Mouse (Mus musculus): ENCODE measurements around the gene Lhx2. TPM values are rescaled to one million over a fixed set of nuclear protein-coding genes. Genes with fewer than 3 reads are reported as not detected.
A peak's percentile ranks its signal among the peaks of the same experiment; 100 is the strongest.

Gene Lhx2
- polyA plus RNA-seq, 1 experiment = 2.5 TPM

GRCm38 (mm10) chr2:38367852-38368251, 28.8 kb downstream of the Lhx2 start:
- Histone ChIP-seq H3K27me3 (ENCODE audit: control insufficient read depth, insufficient read depth, low read length) (peaks cover 6% of the 10 kb centered on the region; the same call in 1 of the 2 replicates), H3K4me1 (replicated peaks; ENCODE audit: control insufficient read depth, insufficient read depth, low read length) (no peaks in the 10 kb centered on the region), H3K4me3 (ENCODE audit: control insufficient read depth, insufficient read depth, low read length) (no peak overlapping the region), H3K36me3 (ENCODE audit: control insufficient read depth, insufficient read depth, low read length) (no peaks in the 10 kb centered on the region), H3K27ac (ENCODE audit: control insufficient read depth, insufficient read depth, low read length) (no peak overlapping the region)
- no peak for DNase-seq
- WGBS = 77% methylated on average over 5 of the region's 5 CpGs
- TF ChIP-seq CTCF (IDR thresholded peaks at IDR 0.05; ENCODE audit: borderline replicate concordance, control insufficient read depth, extremely low read depth, insufficient read depth, low read length, poor library complexity) = no peak
- TF ChIP-seq POLR2A (IDR thresholded peaks at IDR 0.05; ENCODE audit: control insufficient read depth, extremely low read depth, insufficient read depth, low read length, poor library complexity) = no peak

GRCm38 (mm10) chr2:38368746-38369330, 29.8 kb downstream of the Lhx2 start:
- H3K36me3 ChIP-seq (ENCODE audit: control insufficient read depth, insufficient read depth, low read length) = no peaks in the 10 kb centered on the region
- no peak overlapping the region for H3K27ac ChIP-seq (ENCODE audit: control insufficient read depth, insufficient read depth, low read length)
- TF ChIP-seq CTCF (IDR thresholded peaks at IDR 0.05; ENCODE audit: borderline replicate concordance, control insufficient read depth, extremely low read depth, insufficient read depth, low read length, poor library complexity) (no peak), POLR2A (IDR thresholded peaks at IDR 0.05; ENCODE audit: control insufficient read depth, extremely low read depth, insufficient read depth, low read length, poor library complexity) (no peak)
- no peaks in the 10 kb centered on the region for H3K4me1 ChIP-seq (replicated peaks; ENCODE audit: control insufficient read depth, insufficient read depth, low read length)
- WGBS = 9% methylated on average over 31 of the region's 31 CpGs
- peaks cover 6% of the 10 kb centered on the region; the same call in 1 of the 2 replicates for H3K27me3 ChIP-seq (ENCODE audit: control insufficient read depth, insufficient read depth, low read length)
- DNase-seq = peak; percentile 50
- H3K4me3 ChIP-seq (ENCODE audit: control insufficient read depth, insufficient read depth, low read length) = no peak overlapping the region

- 14% methylated on average over 20 of the region's 20 CpGs for WGBS
- H3K27ac ChIP-seq (ENCODE audit: control insufficient read depth, insufficient read depth, low read length) = no peak overlapping the region
- H3K4me1 ChIP-seq (replicated peaks; ENCODE audit: control insufficient read depth, insufficient read depth, low read length) = no peaks in the 10 kb centered on the region; the same call in 1 of the 2 replicates
- DNase-seq = peak; percentile 71
- H3K36me3 ChIP-seq (ENCODE audit: control insufficient read depth, insufficient read depth, low read length) = no peaks in the 10 kb centered on the region
- H3K27me3 ChIP-seq (ENCODE audit: control insufficient read depth, insufficient read depth, low read length) = peaks cover 10% of the 10 kb centered on the region; the same call in 1 of the 2 replicates
- no peak overlapping the region for H3K4me3 ChIP-seq (ENCODE audit: control insufficient read depth, insufficient read depth, low read length)
- TF ChIP-seq CTCF (IDR thresholded peaks at IDR 0.05; ENCODE audit: borderline replicate concordance, control insufficient read depth, extremely low read depth, insufficient read depth, low read length, poor library complexity) (peak; percentile 97), POLR2A (IDR thresholded peaks at IDR 0.05; ENCODE audit: control insufficient read depth, extremely low read depth, insufficient read depth, low read length, poor library complexity) (no peak)
Observed at GRCm38 (mm10) chr2:38375606-38376304, 36.7 kb downstream of the Lhx2 start.

GRCm38 (mm10) chr2:38377254-38377653, 38.2 kb downstream of the Lhx2 start:
- no peaks in the 10 kb centered on the region; the same call in 1 of the 2 replicates for H3K4me1 ChIP-seq (replicated peaks; ENCODE audit: control insufficient read depth, insufficient read depth, low read length)
- no peak overlapping the region for H3K4me3 ChIP-seq (ENCODE audit: control insufficient read depth, insufficient read depth, low read length)
- no peaks in the 10 kb centered on the region for H3K36me3 ChIP-seq (ENCODE audit: control insufficient read depth, insufficient read depth, low read length)
- DNase-seq = no peak
- 93% methylated on average over 7 of the region's 7 CpGs for WGBS
- no peak overlapping the region for H3K27ac ChIP-seq (ENCODE audit: control insufficient read depth, insufficient read depth, low read length)
- TF ChIP-seq CTCF (IDR thresholded peaks at IDR 0.05; ENCODE audit: borderline replicate concordance, control insufficient read depth, extremely low read depth, insufficient read depth, low read length, poor library complexity) (no peak), POLR2A (IDR thresholded peaks at IDR 0.05; ENCODE audit: control insufficient read depth, extremely low read depth, insufficient read depth, low read length, poor library complexity) (no peak)
- H3K27me3 ChIP-seq (ENCODE audit: control insufficient read depth, insufficient read depth, low read length) = peaks cover 10% of the 10 kb centered on the region; the same call in 1 of the 2 replicates

- 23% methylated on average over 5 of the region's 5 CpGs for WGBS
- H3K27ac ChIP-seq (ENCODE audit: control insufficient read depth, insufficient read depth, low read length) = no peak overlapping the region
- no peak for TF ChIP-seq POLR2A (IDR thresholded peaks at IDR 0.05; ENCODE audit: control insufficient read depth, extremely low read depth, insufficient read depth, low read length, poor library complexity)
- no peak for TF ChIP-seq CTCF (IDR thresholded peaks at IDR 0.05; ENCODE audit: borderline replicate concordance, control insufficient read depth, extremely low read depth, insufficient read depth, low read length, poor library complexity)
- peak; percentile 35 for DNase-seq
- no peaks in the 10 kb centered on the region; the same call in 1 of the 2 replicates for H3K4me1 ChIP-seq (replicated peaks; ENCODE audit: control insufficient read depth, insufficient read depth, low read length)
- peaks cover 10% of the 10 kb centered on the region; the same call in 1 of the 2 replicates for H3K27me3 ChIP-seq (ENCODE audit: control insufficient read depth, insufficient read depth, low read length)
- no peaks in the 10 kb centered on the region for H3K36me3 ChIP-seq (ENCODE audit: control insufficient read depth, insufficient read depth, low read length)
- no peak overlapping the region for H3K4me3 ChIP-seq (ENCODE audit: control insufficient read depth, insufficient read depth, low read length)
Observed at GRCm38 (mm10) chr2:38378346-38378745, 39.3 kb downstream of the Lhx2 start.

GRCm38 (mm10) chr2:38378849-38379545, 39.9 kb downstream of the Lhx2 start:
- Histone ChIP-seq H3K27ac (ENCODE audit: control insufficient read depth, insufficient read depth, low read length) (no peak overlapping the region), H3K36me3 (ENCODE audit: control insufficient read depth, insufficient read depth, low read length) (no peaks in the 10 kb centered on the region), H3K4me3 (ENCODE audit: control insufficient read depth, insufficient read depth, low read length) (no peak overlapping the region), H3K27me3 (ENCODE audit: control insufficient read depth, insufficient read depth, low read length) (peaks cover 10% of the 10 kb centered on the region; the same call in 1 of the 2 replicates), H3K4me1 (replicated peaks; ENCODE audit: control insufficient read depth, insufficient read depth, low read length) (no peaks in the 10 kb centered on the region; the same call in 1 of the 2 replicates)
- no peak for DNase-seq
- TF ChIP-seq POLR2A (IDR thresholded peaks at IDR 0.05; ENCODE audit: control insufficient read depth, extremely low read depth, insufficient read depth, low read length, poor library complexity) = no peak
- no peak for TF ChIP-seq CTCF (IDR thresholded peaks at IDR 0.05; ENCODE audit: borderline replicate concordance, control insufficient read depth, extremely low read depth, insufficient read depth, low read length, poor library complexity)
- WGBS = 15% methylated on average over 29 of the region's 29 CpGs
